Mouse (Mus musculus) urinary bladder, adult 18-20 months (tissue): ENCODE data around the gene Dlg2.

Experiments used
- DNase-seq, 2 experiments: peaks; one replicate each; pipeline ENCODE4 v3.0.0; 2022; ENCODE audit warnings: low spot score in 2 of 2, mixed read lengths in 2 of 2

Dlg2 gene

GRCm38 (mm10) chr7:91570969-91571368 is 1094.5 kb downstream of the Dlg2 start:
- no peak for DNase-seq

GRCm38 (mm10) chr7:91572666-91573065 is 1096.2 kb downstream of the Dlg2 start:
- no peak for DNase-seq

- no peak for DNase-seq
Observed at GRCm38 (mm10) chr7:91573321-91573720, 1096.8 kb downstream of the Dlg2 start.

- DNase-seq, result no peak
Observed at GRCm38 (mm10) chr7:91576216-91576615, 1099.7 kb downstream of the Dlg2 start.

- DNase-seq, result no peak
Observed at GRCm38 (mm10) chr7:91582203-91582602, 1105.7 kb downstream of the Dlg2 start.

GRCm38 (mm10) chr7:91583566-91583965 is 1107.1 kb downstream of the Dlg2 start:
- no peak for DNase-seq

GRCm38 (mm10) chr7:91591261-91592170 is 1115.0 kb downstream of the Dlg2 start:
- DNase-seq, result no peak

GRCm38 (mm10) chr7:91598549-91598948 is 1122.1 kb downstream of the Dlg2 start:
- DNase-seq, result no peak

GRCm38 (mm10) chr7:91601307-91601706 is 1124.8 kb downstream of the Dlg2 start:
- no peak for DNase-seq

- DNase-seq, result no peak
Observed at GRCm38 (mm10) chr7:91603561-91603960, 1127.1 kb downstream of the Dlg2 start.

GRCm38 (mm10) chr7:91653033-91653432 is 1176.6 kb downstream of the Dlg2 start:
- no peak for DNase-seq

GRCm38 (mm10) chr7:91659498-91659897 is 1183.0 kb downstream of the Dlg2 start:
- no peak for DNase-seq

GRCm38 (mm10) chr7:91672236-91673017 is 1196.0 kb downstream of the Dlg2 start:
- no peak for DNase-seq

GRCm38 (mm10) chr7:91674401-91674800 is 1197.9 kb downstream of the Dlg2 start:
- DNase-seq, result no peak

- DNase-seq, result no peak
Observed at GRCm38 (mm10) chr7:91677934-91678333, 1201.5 kb downstream of the Dlg2 start.

GRCm38 (mm10) chr7:91687930-91688329 is 1211.5 kb downstream of the Dlg2 start:
- no peak for DNase-seq

- no peak for DNase-seq
Observed at GRCm38 (mm10) chr7:91689829-91690228, 1213.4 kb downstream of the Dlg2 start.

GRCm38 (mm10) chr7:91709853-91710252 is 1233.4 kb downstream of the Dlg2 start:
- DNase-seq, result no peak

- DNase-seq, result no peak
Observed at GRCm38 (mm10) chr7:91711184-91711583, 1234.7 kb downstream of the Dlg2 start.

- DNase-seq, result no peak
Observed at GRCm38 (mm10) chr7:91715776-91716175, 1239.3 kb downstream of the Dlg2 start.

- no peak for DNase-seq
Observed at GRCm38 (mm10) chr7:91716696-91717095, 1240.2 kb downstream of the Dlg2 start.

- DNase-seq, result no peak
Observed at GRCm38 (mm10) chr7:91720318-91720717, 1243.8 kb downstream of the Dlg2 start.

GRCm38 (mm10) chr7:91724397-91724796 is 1247.9 kb downstream of the Dlg2 start:
- no peak for DNase-seq
